Mouse (Mus musculus): ENCODE measurements at regions not wholly inside any gene's neighbourhood (a gene's known extent, or its start where the extent isn't known, plus 50 kb on each side); places are given as distances from the start of the nearest gene placed in this dataset.

DNA sequence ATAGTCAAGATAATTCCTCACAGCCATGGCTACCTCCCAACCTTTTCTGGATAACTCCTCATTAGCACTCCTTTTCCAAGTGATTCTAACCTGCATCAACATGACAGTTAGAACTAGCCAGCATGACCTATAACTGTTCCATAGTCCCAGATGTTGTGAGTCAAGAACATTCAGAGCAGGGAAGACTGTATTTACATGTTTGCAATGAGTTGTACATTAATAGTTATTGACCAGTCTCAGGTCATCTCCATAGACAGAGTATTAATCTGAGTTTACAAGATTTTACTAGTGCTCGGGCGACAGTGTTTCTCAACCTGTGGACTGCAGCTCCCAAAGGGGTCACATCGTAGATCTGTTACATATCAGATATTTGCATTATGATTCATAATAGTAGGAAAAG lies 1515.3 kb downstream of the Slc22a22 start:
- no peak for DNase-seq (ENCODE audit: extremely low spot score, low spot score)

Data from neural tube, embryonic 10.5 days (tissue).